Mouse (Mus musculus) ovary, adult 2 months (tissue): ENCODE results near the gene Oxt. TPM values are rescaled to one million over a fixed set of nuclear protein-coding genes. Genes with fewer than 3 reads are reported as not detected.

ENCODE experiments used
- polyA plus RNA-seq: library from polyadenylated mRNA; depleted of rRNA; stranded (reverse); fragments of >200 nt; gene quantifications from 2 replicates; pipeline ENCODE4 v1.2.3, GENCODE M21; 2012; rRNA removed

Gene Oxt
- polyA plus RNA-seq = not detected in 2 replicates

GRCm38 (mm10) chr2:130575873-130576272 lies at the start of gene Oxt:
TSS of gene Oxt (plus strand) at chr2:130576173.

DNA sequence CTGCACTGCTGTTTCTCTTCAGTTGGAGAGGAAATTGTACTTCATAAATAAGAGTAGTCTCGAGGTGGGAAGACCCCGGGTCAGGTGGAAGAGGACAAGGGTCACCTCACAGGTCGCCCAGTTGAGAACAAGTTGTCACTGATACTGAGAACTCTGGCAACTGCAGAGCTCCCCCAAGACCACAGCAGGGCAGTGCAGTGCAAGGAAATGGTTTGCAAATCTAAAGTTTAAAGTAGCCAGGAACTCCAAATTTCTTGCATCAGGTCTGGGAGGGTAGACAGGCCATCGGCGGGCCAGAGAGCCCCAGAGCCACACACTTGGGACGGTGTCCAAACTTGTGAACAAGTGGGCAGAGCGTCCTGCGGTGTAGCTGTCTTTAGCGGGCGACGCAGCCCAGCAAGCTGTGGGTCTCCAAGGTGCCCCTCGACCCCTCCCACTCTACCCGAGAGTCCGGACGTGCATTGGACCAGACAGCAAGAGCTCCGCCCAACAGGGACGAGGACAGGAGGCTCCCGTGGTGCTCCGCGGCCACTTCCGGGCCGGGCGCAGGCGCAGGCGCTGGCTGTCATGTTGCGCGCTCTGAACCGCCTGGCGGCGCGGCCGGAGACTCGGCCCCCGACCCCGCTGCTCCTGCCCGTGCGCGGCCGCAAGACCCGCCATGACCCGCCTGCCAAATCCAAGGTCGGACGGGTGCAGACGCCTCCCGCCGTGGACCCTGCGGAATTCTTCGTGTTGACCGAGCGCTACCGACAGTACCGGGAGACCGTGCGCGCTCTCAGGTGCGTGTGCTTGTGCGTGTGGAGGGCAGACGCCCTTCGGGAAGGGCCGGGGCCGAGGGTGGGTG lies 12.5 kb upstream of the Oxt start, which contains the start of gene Mrps26:
Gene Mrps26 (plus strand): TSS at position 531 of the 844 bp plus-strand sequence.

GRCm38 (mm10) chr2:130582552-130582951 lies 6.6 kb downstream of the Oxt start, which contains the start of gene Avp:
TSS of gene Avp (minus strand) at chr2:130582554.

Other genes starting within 250 kb of the Oxt start
- gene Cpxm1, start 178.6 kb upstream of the Oxt start, polyA plus RNA-seq = 72.1 and 79.1 TPM in 2 replicates
- not detected in 2 replicates for gene Gm28372, start 170.9 kb upstream of the Oxt start, polyA plus RNA-seq
- gene 1700020A23Rik, start 170.9 kb upstream of the Oxt start, polyA plus RNA-seq = 1.4 and 1.5 TPM in 2 replicates
- not detected in 2 replicates for gene Tmem239, start 169.7 kb upstream of the Oxt start, polyA plus RNA-seq
- 76.6 and 103 TPM in 2 replicates for gene Vps16, start 151.8 kb upstream of the Oxt start, polyA plus RNA-seq
- gene Pced1a, start 151.5 kb upstream of the Oxt start, polyA plus RNA-seq = 48.7 and 53.6 TPM in 2 replicates
- 80.8 and 97.9 TPM in 2 replicates for gene Ptpra, start 125.9 kb upstream of the Oxt start, polyA plus RNA-seq
- gene Mrps26, start 12.4 kb upstream of the Oxt start, polyA plus RNA-seq = 84.4 and 146 TPM in 2 replicates
- gene Avp, start 6.4 kb downstream of the Oxt start, polyA plus RNA-seq = not detected in 2 replicates
- 1.3 and 2.0 TPM in 2 replicates for gene Fastkd5, start 53.9 kb downstream of the Oxt start, polyA plus RNA-seq
- 7.0 and 9.3 TPM in 2 replicates for gene Ubox5, start 53.9 kb downstream of the Oxt start, polyA plus RNA-seq
- 34.7 and 36.0 TPM in 2 replicates for gene Lzts3, start 66.6 kb downstream of the Oxt start, polyA plus RNA-seq
- gene Ddrgk1, start 88.5 kb downstream of the Oxt start, polyA plus RNA-seq = 63.5 and 74.9 TPM in 2 replicates
- 30.6 and 33.9 TPM in 2 replicates for gene Itpa, start 91.4 kb downstream of the Oxt start, polyA plus RNA-seq
- 10.2 and 11.1 TPM in 2 replicates for gene Slc4a11, start 121.3 kb downstream of the Oxt start, polyA plus RNA-seq